Mouse (Mus musculus): Measurements from ENCODE around the gene Ddc. TPM values are rescaled to one million over a fixed set of nuclear protein-coding genes. Genes with fewer than 3 reads are reported as not detected.

Gene Ddc
- total and polyA plus RNA-seq, 3 experiments = 0.17 to 0.33 TPM; not detected in 1

- dilution Hi-C loops (cut with MboI; ENCODE audit: extremely low pct_ligation_motif_present, extremely low pct_unique_long_range_greater_than_20kb, low sequenced_read_pairs) = no loop called here
- no peak overlapping the region for H3K27ac ChIP-seq (ENCODE audit: insufficient read depth, low read depth)
Measured at GRCm38 (mm10) chr11:11785457-11785856, 112.5 kb downstream of the Ddc start.

GRCm38 (mm10) chr11:11781728-11782127 lies 116.2 kb downstream of the Ddc start:
- H3K79me2 ChIP-seq (replicated peaks; ENCODE audit: control insufficient read depth, extremely low read depth, insufficient read depth, poor library complexity, severe bottlenecking) = no peaks in the 10 kb centered on the region
- H3K27ac ChIP-seq (ENCODE audit: insufficient read depth, low read depth) = no peak overlapping the region
- H3K4me3 ChIP-seq (replicated peaks in 1 of 3; ENCODE audit: low read depth in 2 of 3, low read length in 2 of 3, poor library complexity in 1 of 3) = no peak overlapping the region
- in situ Hi-C loops (cut with MboI; ENCODE audit: low pct_ligation_motif_present, low pct_unique_long_range_greater_than_20kb, low sequenced_read_pairs) (loop anchor here (10.0 kb wide), 1 partner anchor 387 kb away; no protein-coding TSS in a partner anchor), dilution Hi-C loops (cut with MboI; ENCODE audit: extremely low pct_ligation_motif_present, extremely low pct_unique_long_range_greater_than_20kb, low sequenced_read_pairs) (no loop called here)
- H3K27me3 ChIP-seq (replicated peaks) = no peaks in the 10 kb centered on the region
- H3K9ac ChIP-seq (ENCODE audit: insufficient read depth, low read depth) = no peak overlapping the region
- H3K4me1 ChIP-seq (ENCODE audit: control insufficient read depth in 1 of 2, insufficient read depth in 2 of 2) = peaks cover 25 to 81% of the 10 kb centered on the region in 2 experiments
- H3K4me2 ChIP-seq (ENCODE audit: insufficient read depth, low read depth, poor library complexity, severe bottlenecking) = no peak overlapping the region
- H3K9me3 ChIP-seq (replicated peaks; ENCODE audit: low read length) = no peaks in the 10 kb centered on the region
- no peaks in the 10 kb centered on the region for H3K36me3 ChIP-seq (replicated peaks in 1 of 2; ENCODE audit: control insufficient read depth in 1 of 2, insufficient read depth in 1 of 2, low read length in 1 of 2)
- DNase-seq (ENCODE audit: extremely low read depth) = no peak
- TF ChIP-seq RCOR1 (conservative IDR thresholded peaks at IDR 0.05; ENCODE audit: low read depth, low read length) (0 out of 2 replicates have a peak, but pooled peaks have one; percentile 44), E2F4 (IDR thresholded peaks at IDR 0.05; ENCODE audit: insufficient replicate concordance, low read depth, low read length) (no peak), CHD1 (IDR thresholded peaks at IDR 0.05; ENCODE audit: low read depth, low read length) (no peak), NRF1 (IDR thresholded peaks at IDR 0.05; ENCODE audit: low read depth, low read length) (no peak), ZNF384 (IDR thresholded peaks at IDR 0.05; ENCODE audit: low read depth, low read length) (peak; percentile 82), MXI1 (IDR thresholded peaks at IDR 0.05; ENCODE audit: low read depth, low read length) (no peak), TBP (conservative IDR thresholded peaks at IDR 0.05; ENCODE audit: low read depth, low read length) (no peak), USF2 (conservative IDR thresholded peaks at IDR 0.05; ENCODE audit: low read depth, low read length) (no peak), ETS1 (conservative IDR thresholded peaks at IDR 0.05; ENCODE audit: low read depth, low read length) (peak; percentile 63; the same call in 1 of the 2 replicates), NELFE (IDR thresholded peaks at IDR 0.05; ENCODE audit: low read depth, low read length) (no peak), MAZ (IDR thresholded peaks at IDR 0.05; ENCODE audit: low read depth, low read length) (peak; percentile 50; the same call in 1 of the 2 replicates), IRF4 (IDR thresholded peaks at IDR 0.05; ENCODE audit: low read depth, low read length) (peak; percentile 89), MAFK (IDR thresholded peaks at IDR 0.05; ENCODE audit: insufficient replicate concordance, low read length) (0 out of 2 replicates have a peak, but pooled peaks have one; percentile 17), EP300 (IDR thresholded peaks at IDR 0.05; ENCODE audit: low read length) (peak; percentile 87), BHLHE40 (IDR thresholded peaks at IDR 0.05; ENCODE audit: low read depth, low read length) (peak; percentile 52), KAT2A (IDR thresholded peaks at IDR 0.05; ENCODE audit: insufficient replicate concordance, low read length) (0 out of 2 replicates have a peak, but pooled peaks have one; percentile 31), ZKSCAN1 (IDR thresholded peaks at IDR 0.05; ENCODE audit: borderline replicate concordance, low read depth, low read length) (no peak), MYC (IDR thresholded peaks at IDR 0.05; ENCODE audit: low read depth, low read length) (peak; percentile 75), MEF2A (IDR thresholded peaks at IDR 0.05; ENCODE audit: borderline replicate concordance, low read depth, low read length) (peak; percentile 62; the same call in 1 of the 2 replicates), POLR2A (IDR thresholded peaks at IDR 0.05; ENCODE audit: low read depth, low read length) (no peak), UBTF (IDR thresholded peaks at IDR 0.05; ENCODE audit: low read depth, low read length) (no peak), HCFC1 (IDR thresholded peaks at IDR 0.05; ENCODE audit: low read depth, low read length) (0 out of 2 replicates have a peak, but pooled peaks have one; percentile 42), RAD21 (IDR thresholded peaks at IDR 0.05; ENCODE audit: low read depth, low read length) (no peak; the same call in none of the 2 replicates), ELF1 (IDR thresholded peaks at IDR 0.05; ENCODE audit: low read depth, low read length) (peak; percentile 56), CHD2 (IDR thresholded peaks at IDR 0.05; ENCODE audit: low read length) (no peak; the same call in 1 of the 2 replicates), JUN (IDR thresholded peaks at IDR 0.05; ENCODE audit: insufficient read depth, low read depth, low read length) (no peak), ZC3H11A (IDR thresholded peaks at IDR 0.05; ENCODE audit: low read depth, low read length) (no peak), SIN3A (IDR thresholded peaks at IDR 0.05; ENCODE audit: low read length) (peak; percentile 54; the same call in 1 of the 2 replicates)

More at GRCm38 (mm10) chr11:11785457-11785856, 112.5 kb downstream of the Ddc start:
- DNase-seq (ENCODE audit: extremely low read depth) = no peak
- H3K9ac ChIP-seq (ENCODE audit: insufficient read depth, low read depth) = no peak overlapping the region
- H3K4me3 ChIP-seq (replicated peaks in 1 of 3; ENCODE audit: low read depth in 2 of 3, low read length in 2 of 3, poor library complexity in 1 of 3) = no peak overlapping the region
- no peaks in the 10 kb centered on the region for H3K36me3 ChIP-seq (replicated peaks in 1 of 2; ENCODE audit: control insufficient read depth in 1 of 2, insufficient read depth in 1 of 2, low read length in 1 of 2)
- TF ChIP-seq IRF4 (IDR thresholded peaks at IDR 0.05; ENCODE audit: low read depth, low read length) (no peak), ETS1 (conservative IDR thresholded peaks at IDR 0.05; ENCODE audit: low read depth, low read length) (no peak), TCF12 (IDR thresholded peaks at IDR 0.05; ENCODE audit: low read depth, low read length) (no peak), CTCF (conservative IDR thresholded peaks at IDR 0.05 in 1 of 2, IDR thresholded peaks at IDR 0.05 in 1 of 2; ENCODE audit: low read depth in 2 of 2, low read length in 2 of 2) (no peak), RAD21 (IDR thresholded peaks at IDR 0.05; ENCODE audit: low read depth, low read length) (no peak), TBP (conservative IDR thresholded peaks at IDR 0.05; ENCODE audit: low read depth, low read length) (no peak), SMC3 (IDR thresholded peaks at IDR 0.05; ENCODE audit: low read depth, low read length) (no peak), ZC3H11A (IDR thresholded peaks at IDR 0.05; ENCODE audit: low read depth, low read length) (no peak), NELFE (IDR thresholded peaks at IDR 0.05; ENCODE audit: low read depth, low read length) (no peak), POLR2A (IDR thresholded peaks at IDR 0.05; ENCODE audit: low read depth, low read length) (no peak), NRF1 (IDR thresholded peaks at IDR 0.05; ENCODE audit: low read depth, low read length) (no peak)
- H3K27me3 ChIP-seq (replicated peaks) = no peaks in the 10 kb centered on the region
- H3K79me2 ChIP-seq (replicated peaks; ENCODE audit: control insufficient read depth, extremely low read depth, insufficient read depth, poor library complexity, severe bottlenecking) = no peaks in the 10 kb centered on the region
- in situ Hi-C loops (cut with MboI; ENCODE audit: low pct_ligation_motif_present, low pct_unique_long_range_greater_than_20kb, low sequenced_read_pairs) = loop anchor here (5.0 to 10.0 kb wide), 3 partner anchors 228 to 391 kb away; no protein-coding TSS in a partner anchor
- no peaks in the 10 kb centered on the region for H3K9me3 ChIP-seq (replicated peaks; ENCODE audit: low read length)
- peaks cover 19 to 66% of the 10 kb centered on the region in 2 experiments for H3K4me1 ChIP-seq (ENCODE audit: control insufficient read depth in 1 of 2, insufficient read depth in 2 of 2)
- no peak overlapping the region for H3K4me2 ChIP-seq (ENCODE audit: insufficient read depth, low read depth, poor library complexity, severe bottlenecking)

Data from CH12.LX (cell line).